Mouse (Mus musculus) heart, postnatal 0 days (tissue): ENCODE results near the gene Bmp8a.

Experiments
- CTCF ChIP-seq: IDR thresholded peaks from 2 replicates; pipeline ENCODE4 v1.5.1; 2016; ENCODE audit warnings: antibody characterized with exemption, control low read depth, low read depth
- EP300 ChIP-seq: IDR thresholded peaks from 2 replicates; pipeline ENCODE4 v1.6.1; 2016; ENCODE audit warnings: antibody characterized with exemption, low read depth

GRCm38 (mm10) chr4:123337693-123338092 is 5.4 kb downstream of the Bmp8a start:
- TF ChIP-seq CTCF = no peak
- no peak for TF ChIP-seq EP300
